ENCODE assay signal across 8 mouse cellular contexts in genomic region chr11:116657311-116658223, GRCm38 (mm10). TPM values are rescaled to one million over a fixed set of nuclear protein-coding genes. Genes with fewer than 3 reads are reported as not detected.
A peak's percentile ranks its signal among the peaks of the same experiment; 100 is the strongest.
DNase-seq lines count a peak whose midpoint lies in the region; ATAC-seq and TF ChIP-seq lines count a peak whose summit lies in the region.

No protein-coding gene starts in this region.

- TF ChIP-seq CTCF in liver, postnatal 0 days (IDR thresholded peaks at IDR 0.05; ENCODE audit: low read depth) = peak; percentile 40

- peak; percentile 83 for ATAC-seq in cerebellum, adult (ENCODE audit: insufficient number of reproducible peaks, low FRiP score, low TSS enrichment)
- ATAC-seq in forebrain, embryonic 13.5 days = peak; percentile 76
- ATAC-seq in liver, postnatal 0 days = peak; percentile 92
- ATAC-seq in neural tube, embryonic 15.5 days (ENCODE audit: low FRiP score) = peak; percentile 60; the same call in 1 of the 2 replicates

- peak overlapping the region; percentile 60 for H3K4me2 ChIP-seq in forebrain, embryonic 13.5 days
- peak overlapping the region; percentile 68 for H3K4me2 ChIP-seq in liver, postnatal 0 days (ENCODE audit: low read depth, low read length)
- H3K4me2 ChIP-seq in neural tube, embryonic 15.5 days = peak overlapping the region; percentile 57

- intact Hi-C loops in heart, postnatal 10 days (cut with DNase I) = no loop called here

- peak overlapping the region; percentile 85 for H3K27ac ChIP-seq in forebrain, embryonic 13.5 days
- H3K27ac ChIP-seq in liver, postnatal 0 days (ENCODE audit: low read depth) = peak overlapping the region; percentile 16; the same call in 1 of the 2 replicates
- peak overlapping the region; percentile 83 for H3K27ac ChIP-seq in neural tube, embryonic 15.5 days (replicated peaks)

- peak overlapping the region; percentile 26 for H3K4me3 ChIP-seq in forebrain, embryonic 13.5 days
- peak overlapping the region; percentile 19; the same call in 1 of the 2 replicates for H3K4me3 ChIP-seq in liver, postnatal 0 days (ENCODE audit: low read depth, low read length)
- H3K4me3 ChIP-seq in neural tube, embryonic 15.5 days (replicated peaks) = peak overlapping the region; percentile 34

- no peaks in the 10 kb centered on the region for H3K9me3 ChIP-seq in forebrain, embryonic 13.5 days (replicated peaks)
- no peaks in the 10 kb centered on the region for H3K9me3 ChIP-seq in liver, postnatal 0 days (ENCODE audit: low read length)
- H3K9me3 ChIP-seq in neural tube, embryonic 15.5 days (replicated peaks) = no peaks in the 10 kb centered on the region

- peaks cover 26% of the 10 kb centered on the region for H3K27me3 ChIP-seq in forebrain, embryonic 13.5 days
- H3K27me3 ChIP-seq in liver, postnatal 0 days (ENCODE audit: insufficient read depth, low read length) = peaks cover 29% of the 10 kb centered on the region
- peaks cover 6% of the 10 kb centered on the region; the same call in 1 of the 2 replicates for H3K27me3 ChIP-seq in neural tube, embryonic 15.5 days (replicated peaks)

- H3K36me3 ChIP-seq in forebrain, embryonic 13.5 days (ENCODE audit: poor library complexity, severe bottlenecking) = no peaks in the 10 kb centered on the region
- no peaks in the 10 kb centered on the region for H3K36me3 ChIP-seq in liver, postnatal 0 days (replicated peaks; ENCODE audit: insufficient read depth, low read length)
- no peaks in the 10 kb centered on the region for H3K36me3 ChIP-seq in neural tube, embryonic 15.5 days

- peak; percentile 98 for DNase-seq in ES-CJ7 (ENCODE audit: low read depth, low spot score)
- peak; percentile 96 to 97 for DNase-seq in heart, postnatal 10 days
- peak; percentile 91 to 95 for DNase-seq in kidney, postnatal 4 days
- DNase-seq in liver, postnatal 0 days = peak; percentile 79
- peak; percentile 86 for DNase-seq in testis, postnatal 10 days (ENCODE audit: low spot score)

- WGBS in forebrain, embryonic 13.5 days = 7% methylated on average over 22 of the region's 22 CpGs
- 15% methylated on average over 22 of the region's 22 CpGs for WGBS in liver, postnatal 0 days (ENCODE audit: insufficient replicate concordance)
- 13% methylated on average over 22 of the region's 22 CpGs for WGBS in neural tube, embryonic 15.5 days

- peaks cover 87% of the 10 kb centered on the region for H3K4me1 ChIP-seq in forebrain, embryonic 13.5 days
- peaks cover 15% of the 10 kb centered on the region for H3K4me1 ChIP-seq in liver, postnatal 0 days (ENCODE audit: insufficient read depth)
- peaks cover 71% of the 10 kb centered on the region for H3K4me1 ChIP-seq in neural tube, embryonic 15.5 days

- TF ChIP-seq EP300 in liver, postnatal 0 days (IDR thresholded peaks at IDR 0.05; ENCODE audit: low read depth) = no peak

- peak overlapping the region; percentile 60 for H3K9ac ChIP-seq in forebrain, embryonic 13.5 days
- 0 out of 2 replicates have a peak overlapping the region, but pooled peaks have one; percentile 9 for H3K9ac ChIP-seq in liver, postnatal 0 days (replicated peaks)
- no peak overlapping the region for H3K9ac ChIP-seq in neural tube, embryonic 15.5 days (replicated peaks)

RNA-seq across cellular contexts. Expression of gene Cygb, which starts 3.5 kb away (rescaled TPM):
- 8.8 and 9.3 TPM in 2 replicates for polyA plus RNA-seq in forebrain, embryonic 13.5 days (2015; fragmentation: Nextera tagmentation; extraction: Ambion mirVana)
- 10 to 100 TPM; 76.2 to 85.4 TPM for total RNA-seq in heart, postnatal 10 days (2021)
- polyA plus RNA-seq in liver, postnatal 0 days (2015; fragmentation: Nextera tagmentation; extraction: Ambion mirVana) = 3.6 and 3.7 TPM in 2 replicates
- 28.7 and 31.1 TPM in 2 replicates for polyA plus RNA-seq in neural tube, embryonic 15.5 days (2015; fragmentation: Nextera tagmentation; extraction: Ambion mirVana)

RNA-seq across cellular contexts. Expression of gene Prcd, which starts 4.2 kb away (rescaled TPM):
- 0.79 and 0.80 TPM in 2 replicates for polyA plus RNA-seq in forebrain, embryonic 13.5 days (2015; fragmentation: Nextera tagmentation; extraction: Ambion mirVana)
- total RNA-seq in heart, postnatal 10 days (2021) = 1 to 10 TPM; 1.4 to 1.7 TPM
- polyA plus RNA-seq in liver, postnatal 0 days (2015; fragmentation: Nextera tagmentation; extraction: Ambion mirVana) = 0.32 TPM in 1 of 2 replicates, not detected in the other
- polyA plus RNA-seq in neural tube, embryonic 15.5 days (2015; fragmentation: Nextera tagmentation; extraction: Ambion mirVana) = 3.1 and 3.4 TPM in 2 replicates

RNA-seq across cellular contexts. Expression of gene Rhbdf2, which starts 30.7 kb away (rescaled TPM):
- polyA plus RNA-seq in forebrain, embryonic 13.5 days (2015; fragmentation: Nextera tagmentation; extraction: Ambion mirVana) = 0.87 and 0.98 TPM in 2 replicates
- 10 to 100 TPM; 15.4 to 17.7 TPM for total RNA-seq in heart, postnatal 10 days (2021)
- 4.9 and 6.2 TPM in 2 replicates for polyA plus RNA-seq in liver, postnatal 0 days (2015; fragmentation: Nextera tagmentation; extraction: Ambion mirVana)
- 1.4 and 4.0 TPM in 2 replicates for polyA plus RNA-seq in neural tube, embryonic 15.5 days (2015; fragmentation: Nextera tagmentation; extraction: Ambion mirVana)

Comparison
In these comparisons a context has a peak if more than half of its experiments do, and no peak if none do; other contexts are left out.
1. Peak in every context shown above with its lines: DNase-seq, ATAC-seq, H3K4me3 ChIP-seq and H3K27ac ChIP-seq.
2. H3K27ac ChIP-seq: peak in every context shown above with its lines; median percentile 85 in forebrain, embryonic 13.5 days; 83 in neural tube, embryonic 15.5 days; 16 in liver, postnatal 0 days.